Mouse (Mus musculus): ENCODE results near the gene Uqcc1.

The Uqcc1 gene

DNA sequence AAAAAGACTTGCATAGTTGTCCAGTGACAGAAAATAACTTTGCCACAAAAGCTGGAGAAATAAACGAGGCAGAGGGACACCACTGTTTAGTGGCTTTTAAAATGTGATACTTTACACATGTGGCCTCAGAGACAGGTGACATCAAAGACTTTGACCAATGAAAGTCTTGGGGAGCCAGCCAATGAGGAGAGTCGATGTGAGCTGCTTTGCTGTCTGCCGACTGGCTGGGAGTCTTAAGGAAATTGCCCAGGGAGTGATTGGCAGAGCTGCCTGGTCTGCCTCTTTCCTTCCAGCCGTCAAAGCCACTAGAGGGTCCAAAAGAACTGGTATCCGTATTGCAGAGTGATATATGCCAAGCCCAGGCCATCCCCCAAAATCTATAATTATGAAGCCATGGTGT, 115.3 kb downstream of the Uqcc1 start:
- no peak for DNase-seq (ENCODE audit: extremely low spot score)

GRCm38 (mm10) chr2:155812637-155813036, 117.5 kb downstream of the Uqcc1 start:
- DNase-seq (ENCODE audit: extremely low spot score): no peak

DNA sequence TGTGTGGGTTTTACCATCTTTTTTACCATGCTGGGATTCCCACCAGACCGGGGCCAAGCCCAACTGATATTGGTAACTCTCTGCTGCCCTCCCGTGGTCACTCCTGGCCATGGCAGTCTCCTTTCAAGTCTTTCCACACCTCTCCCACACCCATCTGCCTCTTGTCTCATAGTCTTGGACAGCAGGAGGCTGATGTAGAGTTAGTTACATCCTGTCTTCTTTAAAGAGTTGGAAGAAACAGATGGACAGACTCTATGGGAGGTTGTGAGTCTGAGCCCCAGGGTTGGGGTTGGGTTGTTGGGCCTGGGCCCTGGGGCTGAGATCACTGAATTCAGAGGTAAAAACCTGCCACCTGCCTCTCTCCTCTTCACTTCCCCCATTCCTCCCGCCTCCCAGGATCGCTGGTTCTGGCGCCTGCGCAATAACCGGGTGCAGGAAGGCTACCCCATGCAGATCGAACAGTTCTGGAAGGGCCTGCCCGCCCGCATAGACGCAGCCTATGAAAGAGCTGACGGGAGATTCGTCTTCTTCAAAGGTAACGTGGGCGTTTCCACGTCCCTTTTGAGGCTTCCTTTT, 118.2 kb downstream of the Uqcc1 start:
- peak; percentile 80 for DNase-seq (ENCODE audit: extremely low spot score)

DNA sequence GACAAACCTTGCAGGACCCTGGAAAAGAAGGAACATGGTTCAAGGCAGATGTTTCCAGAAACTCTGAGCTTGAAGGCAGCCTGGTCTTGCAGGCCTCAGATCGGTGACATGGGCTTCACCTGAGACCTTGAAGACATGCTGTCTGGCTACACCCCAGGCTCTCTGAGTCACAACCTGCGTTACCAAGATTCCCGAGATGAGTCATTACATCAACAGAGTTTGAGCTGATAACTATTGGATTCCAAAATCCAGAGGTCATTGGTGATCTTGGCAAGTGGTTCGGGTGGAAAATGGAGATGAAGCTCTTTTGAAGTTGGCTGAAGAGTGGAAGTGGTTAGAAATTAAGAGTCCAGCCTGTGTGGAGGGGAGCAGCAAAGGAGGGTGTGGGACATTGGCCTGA, 120.5 kb downstream of the Uqcc1 start:
- no peak for DNase-seq (ENCODE audit: extremely low spot score)

- DNase-seq (ENCODE audit: extremely low spot score): no peak
These were observed 122.7 kb downstream of the Uqcc1 start for GRCm38 (mm10) chr2:155807408-155807807.

- DNase-seq (ENCODE audit: extremely low spot score): no peak
These were observed 123.6 kb downstream of the Uqcc1 start for GRCm38 (mm10) chr2:155806548-155806947.

GRCm38 (mm10) chr2:155805925-155806255, 124.2 kb downstream of the Uqcc1 start:
- no peak for DNase-seq (ENCODE audit: extremely low spot score)

DNA sequence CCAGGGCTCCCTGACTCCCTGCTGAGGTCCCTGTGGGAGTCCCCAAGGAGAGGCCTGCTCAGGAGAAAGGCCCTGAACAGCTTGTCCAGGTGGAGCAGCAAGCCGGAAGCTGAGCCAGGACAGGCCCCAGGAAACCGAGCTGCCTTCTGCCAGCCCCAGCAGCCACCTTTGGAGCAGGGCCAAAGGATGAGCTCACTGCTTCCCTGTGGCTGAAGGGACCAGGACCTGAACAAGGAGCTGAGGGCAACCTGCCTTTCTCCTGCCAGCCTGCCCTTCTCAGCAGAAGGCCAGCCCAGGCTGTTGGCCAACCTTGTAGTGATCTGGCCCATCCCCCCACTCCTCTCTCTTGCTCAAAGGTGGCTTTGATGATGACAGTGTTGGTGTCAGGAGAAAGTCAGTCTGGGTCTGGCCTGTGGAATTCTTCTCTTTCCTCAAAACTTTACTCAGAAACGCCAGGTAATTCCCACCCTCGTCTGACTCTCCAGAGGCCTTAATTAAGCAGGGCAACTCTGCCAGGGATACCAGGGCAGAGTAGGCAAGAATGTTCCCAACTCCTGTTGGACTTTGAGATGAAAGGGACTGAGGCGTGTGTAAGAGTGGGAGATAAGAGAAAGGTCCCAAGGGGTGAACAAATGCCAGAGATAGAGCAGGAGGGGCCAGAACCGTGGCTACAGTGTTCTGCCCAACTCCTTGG, 124.7 kb downstream of the Uqcc1 start:
- DNase-seq (ENCODE audit: extremely low spot score): no peak

GRCm38 (mm10) chr2:155804053-155804452, 126.1 kb downstream of the Uqcc1 start:
- no peak for DNase-seq (ENCODE audit: extremely low spot score)

DNA sequence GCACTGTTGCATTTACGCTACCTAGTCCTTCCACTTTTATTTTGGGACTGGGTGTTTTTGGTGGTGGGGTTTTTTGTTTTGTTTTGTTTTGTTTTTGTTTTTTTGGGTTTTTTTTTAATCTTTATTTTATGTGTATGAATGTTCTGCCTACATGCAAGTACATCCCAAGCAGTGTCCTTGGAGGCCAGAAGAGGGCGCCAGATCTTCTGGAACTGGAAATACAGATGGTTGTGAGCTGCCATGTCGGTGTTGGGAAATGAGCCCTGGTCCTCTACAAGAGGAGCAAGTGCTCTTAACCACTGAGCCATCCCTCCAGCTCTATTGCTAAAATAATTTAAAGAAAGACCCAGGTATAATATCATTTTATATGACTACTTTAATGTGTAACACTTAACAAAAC, 127.3 kb downstream of the Uqcc1 start:
- no peak for DNase-seq (ENCODE audit: extremely low spot score)

GRCm38 (mm10) chr2:155798613-155799012, 131.5 kb downstream of the Uqcc1 start:
- DNase-seq (ENCODE audit: extremely low spot score): no peak
